In genomic region chr13:92222763-92223162, GRCm38 (mm10) we compare ENCODE assay signal across 22 mouse cellular contexts.
DNase-seq lines count a peak whose midpoint lies in the region; ATAC-seq and TF ChIP-seq lines count a peak whose summit lies in the region.
"Had no signal": no experiment of that assay in that cellular context is flagged by ENCODE, and none has a peak within 500 bp of the region (broad histone marks: within the 10 kb centered on the region; RNA-seq: fewer than 3 reads in every experiment).

No protein-coding gene starts in this region.

- no peaks in the 10 kb centered on the region for H3K27me3 ChIP-seq in megakaryocyte, embryonic 14.5 days (replicated peaks)
- H3K27me3 ChIP-seq in intestine, postnatal 0 days (replicated peaks; ENCODE audit: control insufficient read depth, insufficient read depth, low read length) = no peaks in the 10 kb centered on the region
- no peaks in the 10 kb centered on the region for H3K27me3 ChIP-seq in midbrain, embryonic 15.5 days (replicated peaks)
- H3K27me3 ChIP-seq: embryonic facial prominence, embryonic 13.5 days; embryonic facial prominence, embryonic 15.5 days; forebrain, embryonic 12.5 days had no signal

- no peaks in the 10 kb centered on the region for H3K9me3 ChIP-seq in megakaryocyte, embryonic 14.5 days
- H3K9me3 ChIP-seq in intestine, postnatal 0 days (ENCODE audit: control insufficient read depth) = no peaks in the 10 kb centered on the region
- no peaks in the 10 kb centered on the region for H3K9me3 ChIP-seq in midbrain, embryonic 15.5 days
- H3K9me3 ChIP-seq: embryonic facial prominence, embryonic 13.5 days; embryonic facial prominence, embryonic 15.5 days; forebrain, embryonic 10.5 days; forebrain, embryonic 12.5 days had no signal

- no peak overlapping the region for H3K27ac ChIP-seq in intestine, postnatal 0 days (ENCODE audit: low read depth, low read length)
- no peak overlapping the region for H3K27ac ChIP-seq in midbrain, embryonic 15.5 days
- H3K27ac ChIP-seq: embryonic facial prominence, embryonic 13.5 days; embryonic facial prominence, embryonic 15.5 days; forebrain, embryonic 10.5 days; forebrain, embryonic 12.5 days had no signal

- H3K4me3 ChIP-seq in megakaryocyte, embryonic 14.5 days (replicated peaks) = peak overlapping the region; percentile 51
- no peak overlapping the region for H3K4me3 ChIP-seq in intestine, postnatal 0 days (ENCODE audit: low read depth, low read length)
- H3K4me3 ChIP-seq in midbrain, embryonic 15.5 days = no peak overlapping the region
- H3K4me3 ChIP-seq: embryonic facial prominence, embryonic 13.5 days; embryonic facial prominence, embryonic 15.5 days; erythroblast, embryonic 14.5 days; forebrain, embryonic 10.5 days; forebrain, embryonic 12.5 days had no signal

- H3K9ac ChIP-seq in intestine, postnatal 0 days (ENCODE audit: low read depth, low read length) = no peak overlapping the region
- H3K9ac ChIP-seq in midbrain, embryonic 15.5 days = no peak overlapping the region
- H3K9ac ChIP-seq: embryonic facial prominence, embryonic 13.5 days; embryonic facial prominence, embryonic 15.5 days; forebrain, embryonic 12.5 days had no signal

- ATAC-seq in megakaryocyte, adult 5-6 weeks (ENCODE audit: poor library complexity, severe bottlenecking) = no peak
- peak; percentile 60; the same call in 1 of the 2 replicates for ATAC-seq in intestine, postnatal 0 days
- ATAC-seq in midbrain, embryonic 15.5 days (replicated peaks) = no peak
- ATAC-seq: forebrain, embryonic 14.5 days; forebrain, embryonic 16.5 days had no signal

- peak overlapping the region; percentile 43 for H3K4me2 ChIP-seq in intestine, postnatal 0 days (replicated peaks; ENCODE audit: low read depth)
- no peak overlapping the region for H3K4me2 ChIP-seq in midbrain, embryonic 15.5 days
- H3K4me2 ChIP-seq: embryonic facial prominence, embryonic 13.5 days; embryonic facial prominence, embryonic 15.5 days; forebrain, embryonic 12.5 days had no signal

- H3K36me3 ChIP-seq in megakaryocyte, embryonic 14.5 days (replicated peaks; ENCODE audit: low read length) = peaks cover 36% of the 10 kb centered on the region
- 0 out of 2 replicates have a peak, but pooled peaks cover 4% of the 10 kb centered on the region for H3K36me3 ChIP-seq in intestine, postnatal 0 days (ENCODE audit: control insufficient read depth, insufficient read depth)
- no peaks in the 10 kb centered on the region; the same call in 1 of the 2 replicates for H3K36me3 ChIP-seq in midbrain, embryonic 15.5 days (replicated peaks)
- H3K36me3 ChIP-seq: embryonic facial prominence, embryonic 15.5 days had no signal

- no peak for TF ChIP-seq CTCF in intestine, postnatal 0 days (IDR thresholded peaks at IDR 0.05; ENCODE audit: low read depth)

- 49% methylated on average over 5 of the region's 5 CpGs for WGBS in intestine, postnatal 0 days
- WGBS in midbrain, embryonic 15.5 days = 96% methylated on average over 5 of the region's 5 CpGs

- H3K4me1 ChIP-seq in megakaryocyte, embryonic 14.5 days = no peaks in the 10 kb centered on the region
- H3K4me1 ChIP-seq in intestine, postnatal 0 days (replicated peaks; ENCODE audit: control insufficient read depth, insufficient read depth, low read length) = peaks cover 6% of the 10 kb centered on the region; the same call in 1 of the 2 replicates
- no peaks in the 10 kb centered on the region for H3K4me1 ChIP-seq in midbrain, embryonic 15.5 days
- H3K4me1 ChIP-seq: embryonic facial prominence, embryonic 15.5 days; forebrain, embryonic 10.5 days; forebrain, embryonic 12.5 days had no signal

- DNase-seq in B cell, adult 2 months = no peak
- DNase-seq: adrenal gland, adult 2 months; adrenal gland, postnatal 10 days; adrenal gland, postnatal 25 days; cerebellum, adult 11 months; cerebellum, adult 18-20 months; cerebellum, adult 8-10 months; cerebellum, adult 9-11 months; cerebellum, postnatal 14 days; cerebellum, postnatal 36 days; embryo, embryonic 11 days had no signal
